Mouse (Mus musculus): ENCODE data around the gene Secisbp2l. TPM values are rescaled to one million over a fixed set of nuclear protein-coding genes. Genes with fewer than 3 reads are reported as not detected.
A peak's percentile ranks its signal among the peaks of the same experiment; 100 is the strongest.

Secisbp2l gene
- polyA plus RNA-seq, 1 experiment from 2014 or later, result 6.6 TPM

- 30% methylated on average over 2 of the region's 2 CpGs for WGBS (ENCODE audit: insufficient replicate concordance)
- no peak overlapping the region for H3K9ac ChIP-seq
These were observed 12.4 kb upstream of the Secisbp2l start for GRCm38 (mm10) chr2:125795118-125795517.

DNA sequence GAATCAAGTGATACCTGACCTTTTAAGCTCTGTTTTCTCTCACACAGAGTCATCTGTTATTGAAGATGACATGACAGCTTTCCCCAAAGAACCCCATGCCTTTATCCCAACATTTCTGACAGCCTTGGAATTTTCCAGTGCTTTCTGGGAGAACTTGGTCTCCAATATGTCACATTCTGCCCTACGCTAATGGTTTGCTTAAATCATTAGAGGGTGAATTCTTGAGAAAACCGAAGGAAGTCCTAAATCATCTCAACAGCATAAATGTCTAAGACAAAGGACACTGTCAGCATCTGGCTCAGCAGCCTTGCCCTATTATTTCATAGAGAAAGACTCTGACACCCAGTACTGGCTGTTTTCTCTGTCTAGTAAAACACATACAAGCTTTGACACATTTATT is 11.5 kb upstream of the Secisbp2l start:
- Histone ChIP-seq H3K4me2 (no peak overlapping the region), H3K27ac (no peak overlapping the region), H3K27me3 (replicated peaks) (no peaks in the 10 kb centered on the region), H3K9ac (no peak overlapping the region), H3K36me3 (no peaks in the 10 kb centered on the region), H3K4me1 (peaks cover 12% of the 10 kb centered on the region; the same call in 1 of the 2 replicates), H3K4me3 (no peak overlapping the region), H3K9me3 (replicated peaks) (no peaks in the 10 kb centered on the region)
- ATAC-seq, result no peak
- 66% methylated on average over 2 of the region's 2 CpGs for WGBS (ENCODE audit: insufficient replicate concordance)

More at GRCm38 (mm10) chr2:125795118-125795517, 12.4 kb upstream of the Secisbp2l start:
- Histone ChIP-seq H3K27me3 (replicated peaks) (no peaks in the 10 kb centered on the region), H3K27ac (no peak overlapping the region), H3K36me3 (no peaks in the 10 kb centered on the region), H3K4me2 (no peak overlapping the region), H3K9me3 (replicated peaks) (no peaks in the 10 kb centered on the region), H3K4me1 (peaks cover 12% of the 10 kb centered on the region; the same call in 1 of the 2 replicates), H3K4me3 (no peak overlapping the region)
- no peak for ATAC-seq

DNA sequence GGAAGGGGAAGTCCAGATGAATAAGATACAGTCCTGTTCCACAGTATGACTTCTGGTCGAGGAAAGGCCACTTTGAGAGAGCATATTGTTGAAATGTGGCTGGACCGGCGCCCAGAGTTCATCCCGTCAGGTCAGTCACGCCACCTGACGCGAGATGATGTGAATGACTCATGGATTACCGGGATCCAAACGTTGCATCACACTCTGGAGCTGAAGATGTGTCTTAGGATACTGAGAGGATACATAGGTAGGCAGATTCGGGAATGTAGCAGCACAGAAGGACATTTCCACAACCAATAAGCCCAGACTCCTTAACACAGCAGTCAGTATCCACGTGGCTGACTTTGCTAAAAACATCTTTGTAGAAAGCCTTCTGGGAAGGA is 10.2 kb upstream of the Secisbp2l start:
- H3K27me3 ChIP-seq (replicated peaks), result no peaks in the 10 kb centered on the region
- no peak overlapping the region for H3K4me3 ChIP-seq
- H3K36me3 ChIP-seq, result no peaks in the 10 kb centered on the region
- H3K4me1 ChIP-seq, result peaks cover 12% of the 10 kb centered on the region; the same call in 1 of the 2 replicates
- H3K4me2 ChIP-seq, result no peak overlapping the region
- no peak overlapping the region for H3K9ac ChIP-seq
- 70% methylated on average over 11 of the region's 11 CpGs for WGBS (ENCODE audit: insufficient replicate concordance)
- no peak for ATAC-seq
- no peak overlapping the region for H3K27ac ChIP-seq
- no peaks in the 10 kb centered on the region for H3K9me3 ChIP-seq (replicated peaks)

- Histone ChIP-seq H3K4me2 (peak overlapping the region; percentile 17; the same call in 1 of the 2 replicates), H3K4me1 (peaks cover 12% of the 10 kb centered on the region; the same call in 1 of the 2 replicates), H3K27me3 (replicated peaks) (no peaks in the 10 kb centered on the region), H3K9ac (no peak overlapping the region), H3K4me3 (no peak overlapping the region), H3K9me3 (replicated peaks) (no peaks in the 10 kb centered on the region), H3K27ac (no peak overlapping the region), H3K36me3 (no peaks in the 10 kb centered on the region)
- 37% methylated on average over 2 of the region's 2 CpGs for WGBS (ENCODE audit: insufficient replicate concordance)
- no peak for ATAC-seq
These were observed 9.6 kb upstream of the Secisbp2l start for GRCm38 (mm10) chr2:125792144-125792878.

DNA sequence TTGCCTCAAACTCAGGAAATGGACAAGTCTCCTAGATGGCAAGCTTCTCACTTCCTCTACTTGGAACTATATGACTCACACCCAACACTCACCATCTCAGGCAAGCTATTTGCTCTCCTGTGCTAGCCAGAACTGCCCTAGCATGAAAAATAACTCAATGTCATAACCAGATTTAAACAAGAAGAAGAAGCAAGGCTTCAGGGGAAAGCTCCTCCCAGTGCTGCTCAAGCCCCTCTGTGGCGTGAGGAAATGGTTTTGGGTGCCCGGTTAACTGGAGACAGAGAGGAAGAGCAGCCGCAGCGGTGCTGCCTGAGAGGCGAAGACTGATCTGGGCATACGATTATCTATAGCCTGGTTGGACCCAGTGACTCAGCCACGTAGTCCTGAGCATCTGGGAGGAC is 8.8 kb upstream of the Secisbp2l start:
- peaks cover 12% of the 10 kb centered on the region; the same call in 1 of the 2 replicates for H3K4me1 ChIP-seq
- WGBS (ENCODE audit: insufficient replicate concordance), result 13% methylated on average over 7 of the region's 7 CpGs
- no peak overlapping the region for H3K4me3 ChIP-seq
- H3K27me3 ChIP-seq (replicated peaks), result no peaks in the 10 kb centered on the region
- H3K36me3 ChIP-seq, result no peaks in the 10 kb centered on the region
- H3K4me2 ChIP-seq, result no peak overlapping the region; the same call in 1 of the 2 replicates
- H3K9ac ChIP-seq, result no peak overlapping the region
- ATAC-seq, result peak; percentile 24; the same call in 1 of the 2 replicates
- H3K9me3 ChIP-seq (replicated peaks), result no peaks in the 10 kb centered on the region
- H3K27ac ChIP-seq, result no peak overlapping the region

DNA sequence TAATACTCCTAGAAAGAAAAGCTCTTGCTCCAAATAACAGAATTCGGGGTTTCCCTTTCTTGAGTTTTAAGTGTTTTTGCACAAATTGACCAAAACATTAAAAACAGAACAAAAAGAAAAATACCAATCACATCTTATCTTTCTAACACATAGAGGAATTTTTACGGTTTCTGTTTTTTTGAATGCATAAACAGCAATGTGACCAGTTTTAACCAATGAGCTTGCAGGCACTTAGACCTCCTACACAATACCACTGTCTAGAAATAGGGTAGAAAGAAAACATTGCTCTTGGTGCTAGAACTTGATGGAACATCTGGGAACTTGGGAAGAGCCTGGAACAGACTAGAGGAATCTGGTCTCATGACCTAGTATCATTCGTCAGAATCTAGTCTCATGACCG is 7.6 kb upstream of the Secisbp2l start:
- no peak for ATAC-seq
- WGBS (ENCODE audit: insufficient replicate concordance), result 78% methylated on average over 4 of the region's 4 CpGs
- Histone ChIP-seq H3K27ac (no peak overlapping the region), H3K36me3 (no peaks in the 10 kb centered on the region), H3K4me1 (peaks cover 12% of the 10 kb centered on the region; the same call in 1 of the 2 replicates), H3K9me3 (replicated peaks) (no peaks in the 10 kb centered on the region), H3K4me2 (no peak overlapping the region), H3K9ac (no peak overlapping the region), H3K4me3 (no peak overlapping the region), H3K27me3 (replicated peaks) (0 out of 2 replicates have a peak, but pooled peaks cover 3% of the 10 kb centered on the region)

- Histone ChIP-seq H3K27me3 (replicated peaks) (0 out of 2 replicates have a peak, but pooled peaks cover 3% of the 10 kb centered on the region), H3K9me3 (replicated peaks) (no peaks in the 10 kb centered on the region), H3K4me2 (no peak overlapping the region), H3K27ac (no peak overlapping the region), H3K4me3 (no peak overlapping the region), H3K36me3 (no peaks in the 10 kb centered on the region), H3K9ac (no peak overlapping the region), H3K4me1 (peaks cover 12% of the 10 kb centered on the region; the same call in 1 of the 2 replicates)
- ATAC-seq, result no peak
- WGBS (ENCODE audit: insufficient replicate concordance), result 68% methylated on average over 5 of the region's 5 CpGs
These were observed 6.6 kb upstream of the Secisbp2l start for GRCm38 (mm10) chr2:125789265-125789664.

GRCm38 (mm10) chr2:125788785-125789184 is 6.1 kb upstream of the Secisbp2l start:
- ATAC-seq, result no peak

DNA sequence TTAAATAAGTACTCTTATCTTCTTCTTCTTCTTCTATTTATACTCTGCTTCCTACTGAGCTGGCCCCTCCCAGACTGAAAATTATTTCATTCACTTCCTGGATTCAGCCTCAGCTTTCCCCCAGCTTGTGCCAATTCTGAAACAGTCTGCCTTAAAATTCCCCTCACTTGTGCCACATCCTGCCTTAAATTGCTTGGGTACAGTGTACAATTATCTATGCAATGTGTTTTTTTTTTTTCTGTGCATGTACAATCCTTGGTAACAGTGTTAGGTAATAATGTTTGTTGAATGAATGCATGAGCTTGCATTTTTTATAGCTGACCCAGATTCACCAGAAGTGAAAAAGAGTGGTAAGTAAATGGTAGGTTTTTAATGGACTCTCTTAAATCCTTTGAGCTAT is 5.7 kb upstream of the Secisbp2l start:
- Histone ChIP-seq H3K27ac (no peak overlapping the region), H3K4me2 (no peak overlapping the region), H3K4me1 (peaks cover 18% of the 10 kb centered on the region), H3K9ac (no peak overlapping the region), H3K27me3 (replicated peaks) (0 out of 2 replicates have a peak, but pooled peaks cover 3% of the 10 kb centered on the region), H3K4me3 (no peak overlapping the region), H3K9me3 (replicated peaks) (no peaks in the 10 kb centered on the region), H3K36me3 (no peaks in the 10 kb centered on the region)
- ATAC-seq, result no peak

More at GRCm38 (mm10) chr2:125788785-125789184, 6.1 kb upstream of the Secisbp2l start:
- Histone ChIP-seq H3K36me3 (no peaks in the 10 kb centered on the region), H3K27ac (no peak overlapping the region), H3K9me3 (replicated peaks) (no peaks in the 10 kb centered on the region), H3K4me3 (no peak overlapping the region), H3K27me3 (replicated peaks) (0 out of 2 replicates have a peak, but pooled peaks cover 3% of the 10 kb centered on the region), H3K4me2 (no peak overlapping the region), H3K9ac (no peak overlapping the region), H3K4me1 (peaks cover 13% of the 10 kb centered on the region)
- WGBS (ENCODE audit: insufficient replicate concordance), result 55% methylated on average over 3 of the region's 3 CpGs

DNA sequence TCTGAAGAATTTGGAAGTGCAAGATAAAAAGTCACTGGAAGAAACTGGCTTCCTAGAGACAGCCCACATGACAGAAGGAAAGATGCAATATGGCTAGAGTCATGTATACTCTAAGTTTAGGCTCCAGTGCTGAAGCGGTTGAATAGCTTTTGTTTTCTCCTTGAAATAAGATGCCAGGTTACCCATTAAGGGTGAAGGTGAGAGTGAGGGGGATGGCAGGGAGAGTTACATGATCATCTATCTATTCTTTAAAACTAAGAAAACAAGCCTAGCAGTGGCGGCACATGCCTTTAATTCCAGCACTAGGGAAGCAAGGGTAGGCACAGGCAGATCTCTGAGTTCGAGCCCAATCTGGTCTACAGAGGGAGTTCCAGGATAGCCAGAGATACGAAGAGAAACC is 2.4 kb upstream of the Secisbp2l start:
- Histone ChIP-seq H3K9me3 (replicated peaks) (no peaks in the 10 kb centered on the region), H3K4me1 (peaks cover 29% of the 10 kb centered on the region), H3K27me3 (replicated peaks) (0 out of 2 replicates have a peak, but pooled peaks cover 3% of the 10 kb centered on the region), H3K4me2 (no peak overlapping the region), H3K9ac (no peak overlapping the region), H3K36me3 (no peaks in the 10 kb centered on the region), H3K27ac (no peak overlapping the region), H3K4me3 (no peak overlapping the region)
- 59% methylated on average over 4 of the region's 4 CpGs for WGBS (ENCODE audit: insufficient replicate concordance)
- ATAC-seq, result no peak

DNA sequence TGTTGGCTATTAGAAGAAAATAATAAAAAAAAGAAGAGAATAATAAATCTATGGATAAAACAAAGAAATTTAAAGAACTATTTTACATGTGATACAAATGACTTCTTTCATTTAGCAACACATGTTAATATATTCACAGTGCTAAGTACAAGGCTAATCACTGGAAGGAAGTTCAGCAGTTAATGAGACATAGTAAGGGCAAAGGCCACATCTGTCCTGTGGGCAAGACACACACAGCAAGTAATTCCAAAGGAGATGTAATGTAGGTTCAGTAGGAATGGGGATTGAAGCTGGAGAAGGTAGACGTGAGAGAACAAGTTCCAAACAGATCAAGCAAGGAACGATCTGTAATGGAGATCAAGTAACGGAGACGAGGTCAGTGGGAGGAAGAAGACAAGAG is 1.7 kb upstream of the Secisbp2l start:
- ATAC-seq, result no peak
- no peak overlapping the region for H3K4me2 ChIP-seq

DNA sequence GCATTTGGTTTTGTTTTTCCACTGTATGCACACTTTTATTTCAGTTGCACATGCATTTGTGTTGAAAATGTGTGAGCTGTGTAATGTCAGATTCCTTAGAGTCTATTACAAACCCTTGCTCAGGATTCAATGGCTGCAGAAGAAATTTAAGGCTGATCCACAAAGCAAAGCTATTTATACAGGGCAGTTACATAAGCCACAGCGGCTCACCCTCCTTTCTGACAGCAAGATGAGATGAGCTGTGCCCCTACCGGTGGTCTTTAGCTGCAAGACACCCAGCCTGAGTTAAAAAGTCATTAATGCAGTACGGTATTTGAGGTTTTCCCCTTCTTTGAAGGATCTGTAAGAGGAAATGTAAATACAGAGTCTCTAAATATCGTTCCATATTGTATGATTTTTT is 1.2 kb upstream of the Secisbp2l start:
- H3K4me3 ChIP-seq, result no peak overlapping the region
- no peak overlapping the region for H3K9ac ChIP-seq
- H3K4me2 ChIP-seq, result no peak overlapping the region
- no peaks in the 10 kb centered on the region for H3K36me3 ChIP-seq
- H3K9me3 ChIP-seq (replicated peaks), result no peaks in the 10 kb centered on the region
- ATAC-seq, result no peak
- H3K27ac ChIP-seq, result no peak overlapping the region
- peaks cover 29% of the 10 kb centered on the region for H3K4me1 ChIP-seq
- WGBS (ENCODE audit: insufficient replicate concordance), result 53% methylated on average over 4 of the region's 4 CpGs
- H3K27me3 ChIP-seq (replicated peaks), result 0 out of 2 replicates have a peak, but pooled peaks cover 3% of the 10 kb centered on the region

More for the DNA sequence above, 1.7 kb upstream of the Secisbp2l start:
- no peaks in the 10 kb centered on the region for H3K9me3 ChIP-seq (replicated peaks)
- H3K36me3 ChIP-seq, result no peaks in the 10 kb centered on the region
- H3K27me3 ChIP-seq (replicated peaks), result 0 out of 2 replicates have a peak, but pooled peaks cover 3% of the 10 kb centered on the region
- no peak overlapping the region for H3K27ac ChIP-seq
- H3K9ac ChIP-seq, result no peak overlapping the region
- peaks cover 29% of the 10 kb centered on the region for H3K4me1 ChIP-seq
- WGBS (ENCODE audit: insufficient replicate concordance), result 73% methylated on average over 4 of the region's 4 CpGs
- no peak overlapping the region for H3K4me3 ChIP-seq

Measured in liver, embryonic 12.5 days (tissue).